Mouse (Mus musculus): ENCODE results near the gene Ccp110.

Gene Ccp110

GRCm38 (mm10) chr7:118712228-118713173, at the start of gene Ccp110:
Gene Ccp110, plus strand, starts transcription at chr7:118712552.
- DNase-seq = peak; percentile 95 to 97

GRCm38 (mm10) chr7:118667773-118668172, 44.6 kb upstream of the Ccp110 start:
- no peak for DNase-seq

- no peak for DNase-seq
Observed at GRCm38 (mm10) chr7:118670142-118670541, 42.2 kb upstream of the Ccp110 start.

GRCm38 (mm10) chr7:118676826-118677225, 35.5 kb upstream of the Ccp110 start:
- DNase-seq = no peak

- DNase-seq = peak; percentile 36 to 79
Observed at GRCm38 (mm10) chr7:118688199-118688598, 24.2 kb upstream of the Ccp110 start.

DNA sequence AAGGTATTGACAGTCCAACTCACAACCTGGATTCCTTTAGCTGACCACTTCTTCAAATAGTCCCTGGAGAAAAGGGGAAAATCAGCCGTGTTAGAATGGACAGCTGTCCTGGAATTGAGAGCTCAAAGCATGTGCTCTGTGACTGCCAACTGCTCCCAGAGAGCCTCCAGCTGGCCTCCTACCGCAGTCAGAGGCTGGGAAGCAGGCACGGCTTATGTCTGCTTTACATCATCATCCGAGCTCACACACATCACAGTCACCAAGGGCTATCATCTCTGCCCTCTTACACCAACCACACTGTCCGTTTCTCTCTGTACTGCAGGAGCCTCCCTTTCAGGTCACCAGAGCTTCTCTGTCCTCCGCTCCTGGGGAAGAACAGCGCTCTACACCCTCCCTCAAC, 23.3 kb upstream of the Ccp110 start:
- no peak for DNase-seq

- DNase-seq = no peak
Observed at GRCm38 (mm10) chr7:118691287-118691686, 21.1 kb upstream of the Ccp110 start.

GRCm38 (mm10) chr7:118696146-118696545, 16.2 kb upstream of the Ccp110 start:
- DNase-seq = no peak

- no peak for DNase-seq
Observed at GRCm38 (mm10) chr7:118697168-118697567, 15.2 kb upstream of the Ccp110 start.

GRCm38 (mm10) chr7:118698882-118699281, 13.5 kb upstream of the Ccp110 start:
- DNase-seq = no peak

GRCm38 (mm10) chr7:118703144-118703561, 9.2 kb upstream of the Ccp110 start:
- peak; percentile 15 to 31 for DNase-seq

DNA sequence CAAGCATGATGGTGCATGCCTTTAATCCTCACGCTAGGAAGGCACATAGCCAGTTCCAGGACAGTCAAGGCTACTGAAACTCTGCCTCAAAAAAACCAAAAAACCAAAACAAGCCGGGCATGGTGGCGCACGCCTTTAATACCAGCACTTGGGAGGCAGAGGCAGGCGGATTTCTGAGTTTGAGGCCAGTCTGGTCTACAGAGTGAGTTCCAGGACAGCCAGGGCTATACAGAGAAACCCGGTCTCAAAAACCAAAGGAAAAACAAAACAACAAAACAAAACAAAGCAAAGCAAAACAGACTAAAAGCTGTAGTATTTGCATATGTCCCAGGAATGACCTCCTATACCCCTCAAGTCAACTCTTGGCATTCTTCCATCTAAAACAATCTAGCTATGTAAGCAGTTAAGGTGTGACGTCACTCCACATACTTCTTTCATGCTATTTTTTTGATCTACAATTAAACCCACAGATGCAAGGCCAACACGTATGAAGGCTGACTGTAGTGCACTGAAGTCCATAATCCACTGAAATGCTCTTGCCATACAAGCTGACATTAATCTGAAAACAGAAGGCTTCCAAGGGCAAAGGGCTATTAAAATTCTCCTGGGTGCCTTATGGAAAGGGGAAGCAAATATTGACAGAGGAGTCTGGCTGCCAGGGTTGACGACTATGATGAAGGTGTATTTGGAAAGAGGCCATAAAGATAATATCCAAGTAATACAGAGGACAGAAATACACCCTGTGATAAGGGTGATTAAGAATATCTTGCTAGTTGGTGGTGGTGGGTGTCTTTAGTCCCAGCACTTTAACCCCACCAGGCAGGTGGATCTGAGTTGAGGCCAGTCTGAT, 8.1 kb upstream of the Ccp110 start:
- no peak for DNase-seq

GRCm38 (mm10) chr7:118705101-118705961, 7.0 kb upstream of the Ccp110 start, which contains the start of gene Gde1:
Gene Gde1, minus strand, starts transcription at chr7:118705778.
- peak; percentile 96 to 97 for DNase-seq

DNA sequence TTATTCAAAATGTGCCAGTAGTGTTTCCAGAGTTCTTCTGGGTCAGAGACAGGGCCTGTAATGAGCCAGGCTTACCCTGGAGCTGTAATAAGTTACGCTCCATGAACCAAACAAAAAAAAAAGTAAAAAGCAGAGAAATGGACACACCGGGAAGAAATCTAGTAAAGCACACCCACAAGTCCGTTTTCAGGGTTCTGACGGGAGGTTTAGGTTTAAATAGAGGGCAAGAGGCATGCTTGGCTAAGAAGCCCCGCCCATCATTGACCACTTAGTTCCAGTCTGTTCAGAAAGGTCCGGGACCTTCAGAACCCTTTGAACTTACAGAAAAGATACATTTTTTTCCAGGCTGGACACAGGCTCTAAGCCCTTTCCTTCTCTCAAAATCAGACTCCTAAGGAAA, 6.3 kb upstream of the Ccp110 start:
- DNase-seq = no peak

DNA sequence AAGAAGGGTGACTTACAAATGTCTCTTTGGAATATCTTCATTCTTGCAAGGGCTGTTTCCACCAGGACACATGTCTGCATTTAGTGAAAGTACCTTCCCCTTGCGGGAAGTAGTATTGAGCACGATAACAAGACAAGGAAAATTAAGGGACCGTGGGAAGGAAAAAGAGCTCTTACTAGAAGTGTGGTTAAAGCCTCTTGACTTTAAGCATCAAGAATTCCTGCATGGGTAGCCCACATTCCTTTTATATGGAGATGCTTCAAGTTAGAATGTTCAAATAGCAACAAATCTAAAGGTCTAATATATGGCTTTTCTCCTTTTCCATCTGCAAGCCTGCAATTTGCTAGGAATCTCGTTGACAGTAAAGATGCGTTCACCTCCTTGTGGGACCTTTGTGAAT, 5.9 kb upstream of the Ccp110 start:
- DNase-seq = no peak

- no peak for DNase-seq
Observed at GRCm38 (mm10) chr7:118707216-118707615, 5.1 kb upstream of the Ccp110 start.

DNA sequence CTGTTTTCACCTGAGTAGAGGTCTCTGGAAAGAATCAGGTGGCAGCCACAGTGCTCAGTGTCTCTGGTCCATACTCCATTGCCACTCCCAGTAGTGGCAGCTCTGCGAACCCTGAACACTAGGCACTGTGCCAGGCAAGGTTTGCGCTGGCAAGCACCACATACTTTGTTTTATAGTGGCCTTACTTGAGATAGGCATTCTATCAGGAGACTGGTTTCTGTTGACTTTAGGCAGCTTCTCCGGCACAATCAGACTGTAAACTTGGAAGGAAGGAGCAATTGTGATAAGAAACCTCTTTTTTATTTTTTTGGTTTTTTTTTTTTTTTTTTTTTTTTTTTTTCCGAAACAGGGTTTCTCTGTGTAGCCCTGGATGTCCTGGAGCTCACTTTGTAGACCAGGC, 4.3 kb upstream of the Ccp110 start:
- DNase-seq = peak; percentile 50 to 71

DNA sequence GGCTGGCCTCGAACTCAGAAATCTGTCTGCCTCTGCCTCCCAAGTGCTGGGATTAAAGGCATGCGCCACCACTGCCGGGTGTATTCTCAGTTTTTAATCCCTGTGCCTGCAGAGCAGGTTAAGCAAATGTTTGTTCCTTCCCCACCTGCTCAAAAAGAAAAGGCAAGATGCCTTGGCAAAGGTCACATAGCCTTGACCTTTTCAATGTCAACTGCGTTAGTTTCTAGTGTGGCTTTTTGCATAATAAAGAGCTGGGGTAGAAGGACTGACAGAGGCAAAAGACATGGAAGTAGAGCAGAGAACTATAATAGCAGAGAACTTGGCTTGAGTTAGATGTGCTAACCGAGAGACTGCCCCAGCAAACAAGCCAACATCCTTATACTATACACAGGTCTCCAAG, 1.6 kb upstream of the Ccp110 start:
- DNase-seq = no peak

GRCm38 (mm10) chr7:118714873-118715272, 2.5 kb downstream of the Ccp110 start:
- DNase-seq = no peak

GRCm38 (mm10) chr7:118718066-118718465, 5.7 kb downstream of the Ccp110 start:
- no peak for DNase-seq

- DNase-seq = no peak
Observed at GRCm38 (mm10) chr7:118723927-118724326, 11.6 kb downstream of the Ccp110 start.

- DNase-seq = no peak
Observed at GRCm38 (mm10) chr7:118725459-118725858, 13.1 kb downstream of the Ccp110 start.

All from kidney, adult 8-10 months (tissue).